Mouse (Mus musculus) intestine, embryonic 15.5 days (tissue): ENCODE measurements around the gene Bckdha. TPM values are rescaled to one million over a fixed set of nuclear protein-coding genes. Genes with fewer than 3 reads are reported as not detected.
A peak's percentile ranks its signal among the peaks of the same experiment; 100 is the strongest.

Experiments used
- ATAC-seq: fragments of 200-750 bp; cut with Nextera tagmentation; 2 replicates; pipeline ENCODE4 v1.8.0; 2017; ENCODE audit warnings: moderate TSS enrichment, moderate library complexity
- H3K27ac ChIP-seq: fragments of 300-500 bp; sonication (generic); 2 replicates; pipeline ENCODE4 v1.5.1; 2015; ENCODE audit warnings: mild to moderate bottlenecking, inconsistent platforms
- H3K27me3 ChIP-seq: fragments of 300-500 bp; sonication (generic); replicated peaks from 2 replicates; pipeline ENCODE4 v1.6.1; 2015; ENCODE audit warnings: inconsistent platforms
- H3K36me3 ChIP-seq: fragments of 300-500 bp; sonication (generic); 2 replicates; pipeline ENCODE4 v1.6.1; 2015; ENCODE audit warnings: inconsistent platforms
- H3K4me1 ChIP-seq: fragments of 300-500 bp; sonication (generic); replicated peaks from 2 replicates; pipeline ENCODE4 v1.6.1; 2015; ENCODE audit warnings: inconsistent platforms
- H3K4me2 ChIP-seq: fragments of 300-500 bp; sonication (generic); replicated peaks from 2 replicates; pipeline ENCODE4 v1.6.1; 2015; ENCODE audit warnings: mild to moderate bottlenecking, inconsistent platforms
- H3K4me3 ChIP-seq: fragments of 300-500 bp; sonication (generic); replicated peaks from 2 replicates; pipeline ENCODE4 v1.5.1; 2015; ENCODE audit warnings: inconsistent platforms
- H3K9ac ChIP-seq: fragments of 300-500 bp; sonication (generic); 2 replicates; pipeline ENCODE4 v1.6.1; 2015; ENCODE audit warnings: inconsistent platforms
- H3K9me3 ChIP-seq: fragments of 300-500 bp; sonication (generic); 2 replicates; pipeline ENCODE4 v1.6.1; 2016; ENCODE audit warnings: inconsistent platforms
- WGBS: fragments of 180-500 bp; shearing (Covaris S2); methylation state at CpG from one replicate; pipeline ENCODE4 v1.1.7; 2015; 5-methylcytosine and 5-hydroxymethylcytosine counted together
- polyA plus RNA-seq: library from polyadenylated mRNA; unstranded; fragments of >200 nt; fragmentation: Nextera tagmentation; extraction: Ambion mirVana; gene quantifications from 2 replicates; pipeline ENCODE4 v1.2.1, GENCODE M21; 2015

Bckdha gene
- polyA plus RNA-seq, 1 experiment from 2014 or later: 44.7 TPM

DNA sequence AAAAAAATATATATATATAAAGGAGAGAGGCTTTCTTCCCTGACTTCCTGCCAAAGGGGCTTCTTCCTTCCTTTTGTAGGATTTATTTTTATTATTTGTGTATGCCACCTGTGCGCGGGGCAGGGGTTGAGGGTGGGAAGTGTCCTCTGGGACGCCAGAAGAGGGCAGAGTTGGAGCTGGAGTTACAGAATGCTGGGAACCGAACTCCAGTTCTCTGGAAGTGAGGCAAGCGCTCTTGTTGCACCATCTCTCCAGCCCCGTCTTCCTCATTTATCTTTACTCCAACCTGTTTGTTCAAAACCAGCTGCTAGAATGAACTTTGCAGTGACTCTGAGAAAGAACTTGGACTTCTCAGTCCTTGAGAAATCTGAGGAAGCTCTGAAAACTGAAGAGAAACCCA lies 21.2 kb upstream of the Bckdha start:
- 13% methylated on average over 6 of the region's 6 CpGs for WGBS
- ATAC-seq: no peak
- Histone ChIP-seq H3K9me3 (no peaks in the 10 kb centered on the region), H3K27me3 (peaks cover 7% of the 10 kb centered on the region), H3K9ac (no peak overlapping the region), H3K36me3 (no peaks in the 10 kb centered on the region), H3K4me2 (peak overlapping the region; percentile 70), H3K4me1 (peaks cover 12% of the 10 kb centered on the region), H3K27ac (peak overlapping the region; percentile 93; the same call in 1 of the 2 replicates), H3K4me3 (peak overlapping the region; percentile 70)

- no peak for ATAC-seq
- Histone ChIP-seq H3K27me3 (peaks cover 26% of the 10 kb centered on the region), H3K36me3 (no peaks in the 10 kb centered on the region), H3K9me3 (no peaks in the 10 kb centered on the region), H3K4me1 (peaks cover 17% of the 10 kb centered on the region), H3K27ac (no peak overlapping the region), H3K4me2 (no peak overlapping the region), H3K9ac (no peak overlapping the region), H3K4me3 (no peak overlapping the region)
- 91% methylated on average over 7 of the region's 7 CpGs for WGBS
These were observed 18.2 kb upstream of the Bckdha start for GRCm38 (mm10) chr7:25677013-25677412.

DNA sequence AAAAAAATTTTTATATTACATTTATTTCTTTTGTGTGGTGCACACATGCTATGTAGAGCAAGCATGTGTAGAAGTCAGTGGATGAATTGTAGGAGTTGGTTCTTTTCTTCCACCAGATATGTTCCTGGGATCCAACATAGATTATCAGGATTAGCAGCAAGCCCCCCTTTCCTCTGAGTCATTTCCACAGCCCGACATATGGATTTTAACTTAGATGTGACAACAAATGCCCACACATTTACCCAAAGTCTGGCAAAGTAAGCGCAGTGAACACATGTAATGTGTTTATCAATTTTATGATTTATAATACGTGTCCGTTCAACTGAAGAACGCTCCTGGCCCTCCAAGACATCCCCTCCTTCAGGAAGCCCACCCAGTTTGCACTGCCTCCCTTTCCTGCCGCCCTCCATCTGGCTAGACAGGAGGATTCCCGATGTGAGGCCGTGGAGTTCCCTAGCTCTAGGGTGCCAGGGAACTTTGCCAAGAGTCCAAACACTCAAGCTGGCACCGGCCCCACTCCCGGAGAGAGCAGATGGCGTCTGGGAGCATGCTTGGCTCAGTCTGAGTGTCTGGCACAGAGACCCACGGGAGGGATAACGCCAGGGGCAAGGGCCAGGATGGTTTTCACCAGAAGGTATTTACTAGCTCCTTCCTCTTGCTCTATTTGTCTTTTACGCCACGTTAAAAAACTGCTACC lies 17.5 kb upstream of the Bckdha start:
- Histone ChIP-seq H3K4me3 (no peak overlapping the region), H3K9me3 (no peaks in the 10 kb centered on the region), H3K9ac (no peak overlapping the region), H3K36me3 (no peaks in the 10 kb centered on the region), H3K4me2 (no peak overlapping the region), H3K27me3 (peaks cover 26% of the 10 kb centered on the region), H3K27ac (no peak overlapping the region), H3K4me1 (peaks cover 15% of the 10 kb centered on the region)
- no peak for ATAC-seq
- WGBS: 53% methylated on average over 15 of the region's 15 CpGs

- no peak for ATAC-seq
- Histone ChIP-seq H3K4me1 (peaks cover 14% of the 10 kb centered on the region), H3K36me3 (no peaks in the 10 kb centered on the region), H3K27me3 (peaks cover 26% of the 10 kb centered on the region), H3K4me2 (peak overlapping the region; percentile 73; the same call in 1 of the 2 replicates), H3K4me3 (no peak overlapping the region), H3K9me3 (no peaks in the 10 kb centered on the region), H3K9ac (peak overlapping the region; percentile 26; the same call in 1 of the 2 replicates), H3K27ac (no peak overlapping the region)
- WGBS: 44% methylated on average over 6 of the region's 6 CpGs
These were observed 16.6 kb upstream of the Bckdha start for GRCm38 (mm10) chr7:25675405-25675804.

DNA sequence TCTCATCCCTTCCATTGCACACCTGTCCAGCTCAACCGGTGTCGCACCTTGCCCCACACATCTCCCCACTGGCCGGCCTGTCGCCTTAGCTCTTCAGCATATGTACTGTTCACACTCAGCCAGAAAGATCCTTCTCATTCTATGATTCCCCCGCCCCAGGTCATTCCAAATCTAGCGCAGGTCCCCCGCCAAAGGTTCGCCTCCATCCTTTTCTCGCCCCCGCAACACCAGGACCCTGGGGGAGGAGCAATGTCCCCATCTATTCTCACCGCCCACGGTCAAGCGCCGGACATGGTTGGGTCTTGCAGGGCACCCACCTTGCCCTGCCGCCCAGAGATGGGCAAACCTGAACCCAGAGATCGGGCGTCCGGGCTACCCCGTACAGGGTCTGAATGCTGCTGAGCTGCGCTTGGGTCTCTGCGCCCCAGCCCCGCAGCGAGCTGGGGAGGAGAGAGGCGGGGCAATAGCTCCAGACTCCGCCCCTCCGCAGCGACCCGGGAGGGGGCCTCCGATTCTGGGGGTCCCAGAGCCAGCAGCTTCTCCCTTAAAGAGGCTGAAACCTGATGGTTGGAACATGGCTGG lies 16.0 kb upstream of the Bckdha start, which contains the start of gene Tmem91:
TSS of gene Tmem91 (minus strand) at position 448 of the 582 bp plus-strand sequence.
- WGBS: 3% methylated on average over 29 of the region's 29 CpGs
- ATAC-seq: peak; percentile 26; the same call in 1 of the 2 replicates
- H3K4me2 ChIP-seq: peak within 1 kb of the TSS; percentile 73

DNA sequence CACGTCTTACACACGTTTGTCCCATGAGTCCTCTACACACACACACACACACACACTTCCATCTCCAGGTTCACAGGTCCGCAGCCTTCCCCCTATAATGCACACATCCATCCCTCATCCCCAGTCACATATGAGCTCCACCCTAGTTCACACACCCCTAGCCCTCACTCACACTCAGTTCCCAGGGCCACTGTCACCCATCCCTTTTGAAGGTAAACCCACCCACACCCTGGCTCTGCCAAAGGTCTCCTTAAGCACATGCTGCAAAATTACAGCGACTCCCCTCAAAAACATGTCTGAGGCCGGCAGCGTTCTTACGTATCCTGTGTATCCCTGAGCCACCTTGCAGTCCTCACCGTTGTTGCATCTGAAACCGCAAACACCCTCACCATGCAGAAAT lies 15.5 kb upstream of the Bckdha start:
- no peaks in the 10 kb centered on the region for H3K36me3 ChIP-seq
- peaks cover 26% of the 10 kb centered on the region for H3K27me3 ChIP-seq
- 0 out of 2 replicates have a peak overlapping the region, but pooled peaks have one; percentile 34 for H3K4me3 ChIP-seq
- H3K27ac ChIP-seq: no peak overlapping the region
- H3K9ac ChIP-seq: no peak overlapping the region
- WGBS: 22% methylated on average over 9 of the region's 9 CpGs
- peaks cover 12% of the 10 kb centered on the region for H3K4me1 ChIP-seq
- no peak for ATAC-seq
- H3K9me3 ChIP-seq: no peaks in the 10 kb centered on the region
- peak overlapping the region; percentile 73 for H3K4me2 ChIP-seq

More for the DNA sequence above, 16.0 kb upstream of the Bckdha start, which contains the start of gene Tmem91:
- H3K9ac ChIP-seq: peak within 1 kb of the TSS; percentile 26
- peak within 1 kb of the TSS; percentile 34 for H3K4me3 ChIP-seq
- no peaks in the 10 kb centered on the region for H3K9me3 ChIP-seq
- H3K4me1 ChIP-seq: peaks cover 12% of the 10 kb centered on the region
- peaks cover 26% of the 10 kb centered on the region for H3K27me3 ChIP-seq
- H3K27ac ChIP-seq: no peak within 1 kb of the TSS
- H3K36me3 ChIP-seq: no peaks in the 10 kb centered on the region

DNA sequence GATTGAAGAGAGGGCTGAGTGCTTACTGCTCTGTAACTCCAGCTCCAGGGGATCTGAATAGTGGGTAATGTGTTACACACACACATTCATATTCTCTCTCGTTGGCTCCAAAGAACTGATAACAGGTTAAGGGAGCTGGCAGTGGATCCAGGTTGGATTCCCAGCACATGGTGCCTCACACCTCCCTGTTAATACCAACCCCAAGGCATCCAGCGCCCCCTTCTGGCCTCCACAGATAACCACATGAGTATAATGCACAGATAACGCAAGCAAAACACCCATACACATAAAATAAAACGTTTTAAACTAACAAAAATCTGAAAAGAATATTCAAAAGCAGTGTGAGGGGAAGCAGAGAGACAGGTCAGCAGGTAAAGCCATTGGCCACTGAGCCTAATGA lies 13.7 kb upstream of the Bckdha start:
- no peaks in the 10 kb centered on the region for H3K9me3 ChIP-seq
- WGBS: 53% methylated on average over 4 of the region's 4 CpGs
- H3K27ac ChIP-seq: no peak overlapping the region

GRCm38 (mm10) chr7:25671686-25672085 lies 12.9 kb upstream of the Bckdha start:
- ATAC-seq: no peak
- Histone ChIP-seq H3K4me1 (peaks cover 12% of the 10 kb centered on the region), H3K36me3 (0 out of 2 replicates have a peak, but pooled peaks cover 5% of the 10 kb centered on the region), H3K4me3 (no peak overlapping the region), H3K27me3 (peaks cover 26% of the 10 kb centered on the region), H3K27ac (no peak overlapping the region), H3K9me3 (no peaks in the 10 kb centered on the region), H3K4me2 (no peak overlapping the region), H3K9ac (no peak overlapping the region)
- WGBS: 70% methylated on average over 2 of the region's 2 CpGs

More for the DNA sequence above, 13.7 kb upstream of the Bckdha start:
- Histone ChIP-seq H3K4me1 (peaks cover 12% of the 10 kb centered on the region), H3K4me3 (no peak overlapping the region), H3K9ac (no peak overlapping the region), H3K4me2 (no peak overlapping the region), H3K36me3 (0 out of 2 replicates have a peak, but pooled peaks cover 5% of the 10 kb centered on the region), H3K27me3 (peaks cover 26% of the 10 kb centered on the region)
- no peak for ATAC-seq

GRCm38 (mm10) chr7:25670096-25670495 lies 11.3 kb upstream of the Bckdha start:
- no peak for ATAC-seq
- 97% methylated on average over 4 of the region's 4 CpGs for WGBS
- no peak overlapping the region for H3K4me3 ChIP-seq
- H3K9me3 ChIP-seq: no peaks in the 10 kb centered on the region
- peaks cover 6% of the 10 kb centered on the region for H3K4me1 ChIP-seq
- H3K27me3 ChIP-seq: peaks cover 21% of the 10 kb centered on the region
- no peak overlapping the region for H3K27ac ChIP-seq
- H3K4me2 ChIP-seq: no peak overlapping the region
- H3K9ac ChIP-seq: no peak overlapping the region
- H3K36me3 ChIP-seq: peaks cover 12% of the 10 kb centered on the region; the same call in 1 of the 2 replicates

DNA sequence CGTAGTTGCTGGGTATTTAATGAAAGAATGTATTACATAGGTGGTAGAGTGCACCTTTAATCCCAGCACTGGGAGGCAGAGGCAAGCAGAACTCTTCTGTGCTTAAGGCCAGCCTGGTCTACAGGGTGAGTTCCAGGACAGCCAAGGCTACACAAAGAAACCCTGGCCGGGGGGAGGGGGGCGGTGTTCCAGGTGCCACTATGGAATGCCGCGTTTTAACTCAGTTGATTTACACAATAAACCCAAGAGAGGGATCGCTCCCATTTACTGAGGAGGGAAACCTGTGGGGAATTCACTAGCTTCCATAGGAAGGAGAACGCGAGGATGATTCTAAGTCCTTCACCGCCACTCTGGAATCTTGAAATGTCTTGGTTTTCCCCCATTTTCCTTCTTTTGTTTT lies 10.8 kb upstream of the Bckdha start:
- Histone ChIP-seq H3K4me2 (no peak overlapping the region), H3K4me1 (peaks cover 2% of the 10 kb centered on the region), H3K27me3 (peaks cover 16% of the 10 kb centered on the region), H3K27ac (no peak overlapping the region), H3K36me3 (peaks cover 16% of the 10 kb centered on the region; the same call in 1 of the 2 replicates), H3K9me3 (no peaks in the 10 kb centered on the region), H3K4me3 (no peak overlapping the region), H3K9ac (no peak overlapping the region)
- ATAC-seq: no peak
- WGBS: 72% methylated on average over 9 of the region's 9 CpGs

DNA sequence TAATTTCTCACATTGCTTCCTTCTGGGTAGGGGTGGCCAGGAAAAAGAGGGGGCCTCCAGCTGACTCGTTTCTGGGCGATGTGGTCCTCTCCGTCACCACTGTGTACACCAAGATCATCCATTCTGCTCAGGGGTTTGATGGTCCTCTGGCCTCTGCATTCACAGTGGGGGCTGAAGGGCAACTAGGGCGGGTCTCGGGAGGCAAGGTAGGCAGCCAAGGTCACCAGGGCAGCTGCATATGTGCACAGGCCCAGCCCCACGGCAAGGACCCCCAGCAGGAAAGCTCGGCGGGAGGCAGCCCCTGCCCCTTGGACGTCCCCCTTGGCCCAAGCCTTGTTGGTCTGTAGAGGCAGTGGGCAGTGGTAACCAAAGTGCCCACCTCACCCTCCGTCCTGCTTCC lies 10.4 kb upstream of the Bckdha start:
- no peak for ATAC-seq
- Histone ChIP-seq H3K27me3 (peaks cover 11% of the 10 kb centered on the region), H3K4me1 (no peaks in the 10 kb centered on the region)

GRCm38 (mm10) chr7:25666381-25666780 lies 7.6 kb upstream of the Bckdha start:
- H3K4me3 ChIP-seq: no peak overlapping the region
- H3K27ac ChIP-seq: no peak overlapping the region
- no peaks in the 10 kb centered on the region for H3K27me3 ChIP-seq
- H3K4me1 ChIP-seq: no peaks in the 10 kb centered on the region
- H3K9ac ChIP-seq: no peak overlapping the region
- H3K36me3 ChIP-seq: peaks cover 16% of the 10 kb centered on the region; the same call in 1 of the 2 replicates
- H3K9me3 ChIP-seq: no peaks in the 10 kb centered on the region
- ATAC-seq: no peak
- H3K4me2 ChIP-seq: no peak overlapping the region
- 93% methylated on average over 8 of the region's 8 CpGs for WGBS

More for the DNA sequence above, 10.4 kb upstream of the Bckdha start:
- no peak overlapping the region for H3K4me2 ChIP-seq
- H3K27ac ChIP-seq: no peak overlapping the region
- no peak overlapping the region for H3K9ac ChIP-seq
- no peak overlapping the region for H3K4me3 ChIP-seq
- H3K36me3 ChIP-seq: peaks cover 16% of the 10 kb centered on the region; the same call in 1 of the 2 replicates
- 87% methylated on average over 10 of the region's 10 CpGs for WGBS
- no peaks in the 10 kb centered on the region for H3K9me3 ChIP-seq
